Mouse (Mus musculus): ENCODE data around the gene Fate1.
"Not testable (repeated sequence)": the region's sequence is repeated elsewhere in the genome, so short reads cannot be mapped to it uniquely, and the experiment has no call there.

- not testable (repeated sequence) for TF ChIP-seq GATA1 (IDR thresholded peaks at IDR 0.05; ENCODE audit: low read depth, low read length); UBTF (IDR thresholded peaks at IDR 0.05; ENCODE audit: borderline replicate concordance, insufficient read depth, low read depth, low read length); EP300 (IDR thresholded peaks at IDR 0.05; ENCODE audit: low read depth in 1 of 2, low read length in 2 of 2); ETS1 (IDR thresholded peaks at IDR 0.05; ENCODE audit: low read depth, low read length); CTCF (IDR thresholded peaks at IDR 0.05 in 2 of 3, conservative IDR thresholded peaks at IDR 0.05 in 1 of 3; ENCODE audit: control insufficient read depth in 1 of 3, insufficient read depth in 1 of 3, low read depth in 2 of 3, low read length in 3 of 3, poor library complexity in 1 of 3, severe bottlenecking in 1 of 3); CHD2 (IDR thresholded peaks at IDR 0.05; ENCODE audit: low read length); MEF2A (IDR thresholded peaks at IDR 0.05; ENCODE audit: extremely low read depth, insufficient replicate concordance, low read depth, low read length, poor library complexity, severe bottlenecking)
Measured at GRCm38 (mm10) chrX:71977681-71978080, 4.9 kb downstream of the Fate1 start.
